Mouse (Mus musculus): ENCODE data around the gene Esr1.
"Not testable (repeated sequence)": the region's sequence is repeated elsewhere in the genome, so short reads cannot be mapped to it uniquely, and the experiment has no call there.

The Esr1 gene

GRCm38 (mm10) chr10:4709915-4710314 is 98.5 kb downstream of the Esr1 start:
- no peak for DNase-seq

GRCm38 (mm10) chr10:4711434-4711833 is 100.0 kb downstream of the Esr1 start:
- DNase-seq = no peak

- DNase-seq = peak; percentile 12
Observed at GRCm38 (mm10) chr10:4712061-4712908, 100.9 kb downstream of the Esr1 start.

- no peak for DNase-seq
Observed at GRCm38 (mm10) chr10:4713398-4713797, 102.0 kb downstream of the Esr1 start.

GRCm38 (mm10) chr10:4724851-4725250 is 113.5 kb downstream of the Esr1 start:
- peak; percentile 39 for DNase-seq

- DNase-seq = no peak
Observed at GRCm38 (mm10) chr10:4726141-4726540, 114.7 kb downstream of the Esr1 start.

GRCm38 (mm10) chr10:4732328-4732727 is 120.9 kb downstream of the Esr1 start:
- DNase-seq = no peak

- DNase-seq = no peak
Observed at GRCm38 (mm10) chr10:4733987-4734386, 122.6 kb downstream of the Esr1 start.

- DNase-seq = no peak
Observed at GRCm38 (mm10) chr10:4734942-4735341, 123.5 kb downstream of the Esr1 start.

GRCm38 (mm10) chr10:4738311-4738710 is 126.9 kb downstream of the Esr1 start:
- DNase-seq = no peak

GRCm38 (mm10) chr10:4751091-4751490 is 139.7 kb downstream of the Esr1 start:
- not testable (repeated sequence) for DNase-seq

GRCm38 (mm10) chr10:4752977-4753376 is 141.6 kb downstream of the Esr1 start:
- DNase-seq = no peak

- no peak for DNase-seq
Observed at GRCm38 (mm10) chr10:4775541-4775940, 164.1 kb downstream of the Esr1 start.

- DNase-seq = no peak
Observed at GRCm38 (mm10) chr10:4776007-4776713, 164.8 kb downstream of the Esr1 start.

GRCm38 (mm10) chr10:4776714-4777090 is 165.3 kb downstream of the Esr1 start:
- no peak for DNase-seq

GRCm38 (mm10) chr10:4777996-4778395 is 166.6 kb downstream of the Esr1 start:
- DNase-seq = no peak

- DNase-seq = no peak
Observed at GRCm38 (mm10) chr10:4780926-4781325, 169.5 kb downstream of the Esr1 start.

- peak; percentile 7 for DNase-seq
Observed at GRCm38 (mm10) chr10:4787003-4787628, 175.7 kb downstream of the Esr1 start.

GRCm38 (mm10) chr10:4798268-4798808 is 186.9 kb downstream of the Esr1 start:
- no peak for DNase-seq

GRCm38 (mm10) chr10:4824366-4824765 is 213.0 kb downstream of the Esr1 start:
- DNase-seq = no peak

- DNase-seq = no peak
Observed at GRCm38 (mm10) chr10:4830592-4830991, 219.2 kb downstream of the Esr1 start.

GRCm38 (mm10) chr10:4838099-4838498 is 226.7 kb downstream of the Esr1 start:
- DNase-seq = no peak

GRCm38 (mm10) chr10:4841039-4841438 is 229.6 kb downstream of the Esr1 start:
- no peak for DNase-seq
